Comparison of ENCODE assay signal across 16 mouse cellular contexts in the genomic region with DNA sequence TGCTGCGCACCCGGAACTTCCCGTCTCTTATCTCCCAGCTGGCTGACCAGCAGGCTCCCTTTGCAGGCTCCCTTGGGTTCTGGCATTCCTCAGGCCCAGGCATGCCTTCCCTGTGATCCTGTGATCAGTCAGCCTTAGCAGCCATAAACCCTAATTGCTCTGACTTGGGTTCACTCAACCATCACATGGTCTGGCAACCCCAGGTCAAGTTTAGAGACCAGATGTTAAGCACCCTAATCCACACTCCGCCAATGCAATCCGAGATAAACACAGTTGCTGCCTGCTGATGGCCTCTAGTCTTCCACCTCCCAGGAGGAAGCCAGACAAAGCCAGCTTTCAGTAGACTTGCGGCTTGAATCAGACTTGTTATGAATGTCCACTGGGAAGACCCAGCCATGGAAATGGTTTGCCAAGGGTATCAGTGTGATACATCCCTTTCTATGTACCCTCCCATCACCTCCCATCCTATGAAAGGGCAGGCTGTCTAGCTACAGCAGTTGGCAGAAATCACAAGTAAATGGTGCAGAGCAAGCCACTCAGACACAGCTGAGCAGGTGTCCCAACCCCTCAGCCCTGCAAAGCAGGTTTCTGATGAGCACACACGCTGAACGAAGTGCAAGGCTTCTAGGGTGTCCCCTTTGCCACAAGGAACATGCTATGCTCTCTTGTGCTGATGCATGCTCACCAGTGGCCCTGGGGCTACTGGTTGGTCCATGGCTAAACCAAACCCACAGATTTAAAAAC. TPM values are rescaled to one million over a fixed set of nuclear protein-coding genes. Genes with fewer than 3 reads are reported as not detected.
DNase-seq lines count a peak whose midpoint lies in the region; ATAC-seq lines count a peak whose summit lies in the region.
"Had no signal": no experiment of that assay in that cellular context is flagged by ENCODE, and none has a peak within 500 bp of the region (broad histone marks: within the 10 kb centered on the region; RNA-seq: fewer than 3 reads in every experiment).

No protein-coding gene starts in this region.

- H3K4me3 ChIP-seq in midbrain, embryonic 10.5 days, result no peak overlapping the region
- H3K4me3 ChIP-seq in midbrain, embryonic 15.5 days, result no peak overlapping the region
- H3K4me3 ChIP-seq in hindbrain, embryonic 11.5 days (ENCODE audit: low read depth, low read length), result no peak overlapping the region
- H3K4me3 ChIP-seq: megakaryocyte, embryonic 14.5 days; neural tube, embryonic 13.5 days had no signal

- H3K4me2 ChIP-seq in midbrain, embryonic 15.5 days, result no peak overlapping the region
- H3K4me2 ChIP-seq in hindbrain, embryonic 11.5 days (replicated peaks; ENCODE audit: low read depth, low read length), result no peak overlapping the region
- H3K4me2 ChIP-seq: neural tube, embryonic 13.5 days had no signal

- no peak for ATAC-seq in midbrain, embryonic 15.5 days (replicated peaks)
- no peak for ATAC-seq in hindbrain, embryonic 11.5 days (ENCODE audit: low FRiP score)
- ATAC-seq: forebrain, embryonic 16.5 days; inflammation-experienced regulatory T-cells, adult 6 months; lung, postnatal 0 days had no signal

- WGBS in midbrain, embryonic 10.5 days, result 69% methylated on average over 8 of the region's 8 CpGs
- WGBS in midbrain, embryonic 15.5 days, result 66% methylated on average over 8 of the region's 8 CpGs
- WGBS in hindbrain, embryonic 11.5 days, result 72% methylated on average over 8 of the region's 8 CpGs

- H3K27me3 ChIP-seq in midbrain, embryonic 10.5 days (ENCODE audit: low read depth, poor library complexity, severe bottlenecking), result no peaks in the 10 kb centered on the region
- no peaks in the 10 kb centered on the region for H3K27me3 ChIP-seq in midbrain, embryonic 15.5 days (replicated peaks)
- H3K27me3 ChIP-seq in hindbrain, embryonic 11.5 days (ENCODE audit: control insufficient read depth, insufficient read depth, low read length), result no peaks in the 10 kb centered on the region
- H3K27me3 ChIP-seq: neural tube, embryonic 13.5 days had no signal

- H3K9me3 ChIP-seq in midbrain, embryonic 10.5 days (replicated peaks), result no peaks in the 10 kb centered on the region
- H3K9me3 ChIP-seq in midbrain, embryonic 15.5 days, result no peaks in the 10 kb centered on the region
- no peaks in the 10 kb centered on the region for H3K9me3 ChIP-seq in hindbrain, embryonic 11.5 days (ENCODE audit: control insufficient read depth, low read length)
- H3K9me3 ChIP-seq: G1E; megakaryocyte, embryonic 14.5 days; neural tube, embryonic 13.5 days had no signal

- H3K9ac ChIP-seq in midbrain, embryonic 15.5 days, result no peak overlapping the region
- no peak overlapping the region for H3K9ac ChIP-seq in hindbrain, embryonic 11.5 days (ENCODE audit: low read depth, low read length)
- H3K9ac ChIP-seq: liver, embryonic 14.5 days; neural tube, embryonic 13.5 days had no signal

- H3K36me3 ChIP-seq in midbrain, embryonic 10.5 days, result peaks cover 11% of the 10 kb centered on the region
- H3K36me3 ChIP-seq in midbrain, embryonic 15.5 days (replicated peaks), result 0 out of 2 replicates have a peak, but pooled peaks cover 2% of the 10 kb centered on the region
- no peaks in the 10 kb centered on the region for H3K36me3 ChIP-seq in hindbrain, embryonic 11.5 days (ENCODE audit: control insufficient read depth, insufficient read depth, low read length)

- H3K4me1 ChIP-seq in midbrain, embryonic 10.5 days, result peaks cover 7% of the 10 kb centered on the region; the same call in 1 of the 2 replicates
- H3K4me1 ChIP-seq in midbrain, embryonic 15.5 days, result no peaks in the 10 kb centered on the region
- H3K4me1 ChIP-seq in hindbrain, embryonic 11.5 days (replicated peaks; ENCODE audit: control insufficient read depth, insufficient read depth, low read length), result no peaks in the 10 kb centered on the region

- 0 out of 2 replicates have a peak overlapping the region, but pooled peaks have one; percentile 1 for H3K27ac ChIP-seq in midbrain, embryonic 10.5 days (replicated peaks)
- H3K27ac ChIP-seq in midbrain, embryonic 15.5 days, result no peak overlapping the region
- H3K27ac ChIP-seq in hindbrain, embryonic 11.5 days (ENCODE audit: low read depth, low read length), result no peak overlapping the region
- H3K27ac ChIP-seq: liver, embryonic 14.5 days; neural tube, embryonic 13.5 days had no signal

- no peak for DNase-seq in midbrain, embryonic 10.5 days (ENCODE audit: low spot score)
- peak; percentile 61 for DNase-seq in kidney, adult 18-20 months
- DNase-seq in kidney, postnatal 14 days, result peak; percentile 69
- no peak for DNase-seq in hindbrain, embryonic 11.5 days (ENCODE audit: low spot score)
- DNase-seq in c-Kit-positive CD71-positive TER-119-positive erythroid progenitor cells, embryonic 14.5 days (ENCODE audit: low spot score), result no peak
- no peak for DNase-seq in heart, adult 18-20 months
- DNase-seq: adrenal gland, postnatal 14 days; cerebellum, adult 9-11 months had no signal

RNA-seq across cellular contexts. Expression of gene Tbc1d7, which starts 24.6 kb away (rescaled TPM):
- 66.6 and 68.3 TPM in 2 replicates for polyA plus RNA-seq in midbrain, embryonic 10.5 days (2016; fragmentation: Nextera tagmentation; extraction: Ambion mirVana)
- 84.9 and 93.0 TPM in 2 replicates for polyA plus RNA-seq in midbrain, embryonic 15.5 days (2015; fragmentation: Nextera tagmentation; extraction: Ambion mirVana)
- polyA plus RNA-seq in hindbrain, embryonic 11.5 days (2014; fragmentation: Nextera tagmentation; extraction: Ambion mirVana), result 71.3 and 74.8 TPM in 2 replicates
- 10 to 100 TPM; 26.7 to 34.9 TPM for total RNA-seq in heart, adult 18-20 months (2021)

Comparison
In these comparisons a context has a peak if more than half of its experiments do, and no peak if none do; other contexts are left out.
1. DNase-seq: peak in kidney, adult 18-20 months (single experiment) and kidney, postnatal 14 days (single experiment); none in midbrain, embryonic 10.5 days (single experiment), hindbrain, embryonic 11.5 days (single experiment), c-Kit-positive CD71-positive TER-119-positive erythroid progenitor cells, embryonic 14.5 days (single experiment) and heart, adult 18-20 months (0 of 2).